Mouse (Mus musculus) adrenal gland, postnatal 36 days (tissue): ENCODE results near the gene Lman1l. TPM values are rescaled to one million over a fixed set of nuclear protein-coding genes. Genes with fewer than 3 reads are reported as not detected.
A peak's percentile ranks its signal among the peaks of the same experiment; 100 is the strongest.

ENCODE experiments used
- DNase-seq, 2 experiments: peaks; one replicate each; pipeline ENCODE4 v3.0.0; 2021; ENCODE audit warnings: mixed read lengths in 1 of 2
- long read RNA-seq, 2 experiments: library from polyadenylated mRNA; stranded (forward); transcript quantifications; one replicate each; pipeline ENCODE4 v2.0.0; 2021; ENCODE audit warnings: borderline sequencing depth in 2 of 2
- total RNA-seq, 2 experiments: library from RNA; stranded (reverse); gene quantifications; 2 replicates each; pipeline ENCODE4 v1.2.3; 2021

Lman1l gene
- not detected for total RNA-seq
- long read RNA-seq, experiment 1, result 0 reads
- long read RNA-seq, experiment 2, result 0 reads

DNA sequence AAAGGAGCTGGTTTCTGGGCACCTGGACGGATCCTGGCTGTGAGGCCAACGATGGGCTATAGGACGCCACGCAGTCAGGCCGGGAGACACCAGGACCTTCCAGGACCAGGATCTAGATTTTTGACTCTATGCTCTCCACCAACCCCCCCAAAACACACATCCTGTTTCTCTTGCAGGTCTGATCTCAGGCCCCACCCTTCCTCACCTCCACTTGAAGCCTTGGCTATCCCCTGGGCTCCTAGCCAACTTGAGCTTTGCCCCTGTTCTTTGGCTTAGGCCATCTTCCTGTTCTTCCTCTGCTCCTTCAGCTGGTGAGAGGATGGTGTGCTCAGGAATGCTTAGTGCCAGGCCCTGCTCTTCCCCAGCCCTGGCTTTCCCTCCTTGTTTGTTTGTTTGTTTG is at the start of gene Lman1l:
Lman1l (minus strand) TSS at position 101 of the 400 bp plus-strand sequence.
- no peak for DNase-seq

DNA sequence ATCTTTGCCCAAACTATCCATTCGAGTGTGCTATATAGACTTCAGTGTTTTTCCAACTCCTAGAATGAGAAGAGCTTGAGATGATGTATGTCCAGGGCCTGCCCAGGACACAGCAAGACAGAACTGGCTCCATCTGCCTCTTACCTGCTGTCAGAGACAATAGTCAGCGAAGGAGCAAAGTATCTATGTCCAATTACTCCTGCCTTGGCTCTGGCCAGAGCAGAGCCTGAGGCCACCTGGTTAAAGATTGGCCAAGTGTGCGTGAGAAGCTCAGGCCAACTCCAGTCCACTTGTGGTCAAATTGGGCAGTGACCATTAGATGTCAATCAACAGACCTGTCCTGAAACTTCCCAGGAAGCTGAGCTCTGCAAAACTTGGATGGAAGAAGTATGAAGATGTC is 49.0 kb upstream of the Lman1l start:
- no peak for DNase-seq

DNA sequence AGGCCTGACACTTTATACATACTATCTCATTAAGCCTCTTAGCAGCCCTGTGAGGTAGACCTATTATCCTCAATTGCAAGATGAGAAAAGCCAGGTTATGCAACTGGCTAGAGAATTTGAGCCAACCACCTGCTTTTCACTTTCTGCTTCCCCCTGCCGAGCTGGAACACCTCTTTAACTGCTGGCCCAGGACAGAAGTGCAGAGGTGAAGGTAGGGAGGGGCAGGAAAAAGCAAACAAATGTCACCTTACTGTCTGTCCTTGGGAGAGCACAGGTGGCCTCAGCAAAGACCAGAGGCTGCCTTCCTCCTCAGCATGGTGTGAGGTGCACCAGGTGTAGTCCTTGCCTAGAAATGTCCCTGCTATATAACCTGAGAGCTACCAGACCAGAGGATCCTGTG is 47.7 kb upstream of the Lman1l start:
- no peak for DNase-seq

DNA sequence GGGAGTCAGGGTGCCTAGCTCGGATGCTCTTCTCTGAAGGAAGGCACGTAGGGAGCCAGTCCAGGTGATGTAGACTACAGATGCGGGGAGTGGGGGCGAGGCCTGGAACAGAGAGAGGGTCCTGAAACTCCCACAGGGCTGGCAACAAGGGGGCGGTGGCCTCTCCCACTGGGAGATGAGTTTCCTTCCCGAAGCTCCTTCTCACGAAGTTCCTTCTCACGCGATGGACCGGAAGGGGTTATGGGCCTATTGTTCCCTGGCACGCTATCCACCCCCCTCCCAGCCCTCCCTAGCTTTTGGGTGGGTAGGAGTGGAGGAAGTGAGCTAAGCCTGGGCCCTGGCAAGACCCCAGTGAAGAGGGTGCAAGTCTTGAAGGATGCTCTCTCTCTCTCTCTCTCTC is 47.2 kb upstream of the Lman1l start:
- no peak for DNase-seq

DNA sequence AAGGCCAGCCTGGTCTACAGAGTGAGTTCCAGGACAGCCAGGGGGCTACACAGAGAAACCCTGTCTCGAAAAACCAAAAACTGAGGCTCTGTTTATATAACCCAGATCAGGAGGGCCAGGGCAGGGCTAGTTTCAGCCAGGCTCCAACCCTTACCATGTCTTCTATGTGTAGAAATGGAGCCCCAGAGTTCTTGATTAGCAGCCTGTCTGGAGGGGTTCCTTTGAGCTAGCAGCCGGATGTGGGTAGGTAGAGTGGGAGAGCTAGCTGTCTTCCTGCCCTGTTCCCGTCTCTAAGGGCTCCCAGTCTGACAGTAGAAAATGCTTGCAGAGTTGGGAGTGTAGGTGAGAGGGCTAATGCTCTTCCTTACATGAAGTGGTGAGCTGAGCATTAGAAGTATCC is 46.6 kb upstream of the Lman1l start:
- DNase-seq, result no peak

DNA sequence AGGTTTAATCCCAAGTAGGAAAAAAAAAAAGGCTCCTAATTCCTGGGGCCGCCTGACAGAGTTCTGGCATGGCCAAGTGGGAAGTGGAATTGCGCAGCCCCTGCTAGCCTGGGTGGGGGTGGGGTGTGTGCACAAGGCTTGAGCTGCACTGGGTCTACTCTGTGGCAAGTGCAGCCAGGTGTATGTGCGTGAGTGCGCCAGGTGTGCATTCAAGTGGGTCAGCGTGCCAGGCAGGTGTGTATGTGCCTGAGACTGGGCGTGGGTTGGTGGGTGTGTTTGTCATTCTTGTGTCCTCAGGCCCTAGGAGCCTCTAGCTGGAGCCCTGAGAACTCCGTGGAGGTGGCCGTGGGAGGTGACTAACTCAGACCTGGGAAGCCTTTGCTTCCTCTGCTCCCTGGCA is 46.0 kb upstream of the Lman1l start:
- DNase-seq, result no peak

DNA sequence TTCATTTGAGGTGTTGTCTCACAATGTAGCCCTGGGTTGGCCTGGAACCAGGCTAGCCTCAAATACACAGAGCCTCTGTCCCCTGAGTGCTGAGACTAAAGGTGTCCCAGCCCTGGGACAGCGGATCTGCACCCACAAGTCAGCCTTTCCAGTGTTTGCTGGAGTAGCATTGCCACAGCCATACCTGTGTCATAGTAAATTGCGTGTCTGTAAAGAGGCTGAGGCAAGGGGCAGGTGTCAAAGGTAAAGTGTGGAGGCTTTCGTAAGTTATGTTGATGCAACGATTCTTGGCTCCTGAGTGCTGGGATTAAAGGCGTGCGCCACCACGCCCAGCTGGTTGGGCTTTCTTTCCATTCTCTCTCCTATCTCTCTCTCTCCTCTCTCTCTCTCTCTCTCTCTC is 44.0 kb upstream of the Lman1l start:
- no peak for DNase-seq

DNA sequence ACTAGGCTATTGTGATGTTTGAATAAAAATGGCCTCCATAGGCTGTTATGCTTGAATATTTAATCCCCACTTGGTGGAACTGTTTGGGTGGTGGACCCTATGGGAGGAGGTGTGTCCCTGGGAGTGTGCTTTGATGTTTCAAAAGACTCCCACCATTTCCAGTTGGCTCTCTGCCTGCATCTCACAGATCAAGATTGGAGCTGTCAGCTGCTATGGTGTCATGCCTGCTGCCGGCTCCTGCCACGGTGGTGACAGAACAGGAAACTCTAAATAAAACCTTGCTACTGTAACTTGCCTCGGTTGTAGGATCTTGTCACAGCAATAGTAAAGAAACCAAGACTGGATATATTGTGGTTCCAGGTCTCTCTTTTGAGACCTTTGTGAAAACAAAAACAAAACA is 41.0 kb upstream of the Lman1l start:
- no peak for DNase-seq

DNA sequence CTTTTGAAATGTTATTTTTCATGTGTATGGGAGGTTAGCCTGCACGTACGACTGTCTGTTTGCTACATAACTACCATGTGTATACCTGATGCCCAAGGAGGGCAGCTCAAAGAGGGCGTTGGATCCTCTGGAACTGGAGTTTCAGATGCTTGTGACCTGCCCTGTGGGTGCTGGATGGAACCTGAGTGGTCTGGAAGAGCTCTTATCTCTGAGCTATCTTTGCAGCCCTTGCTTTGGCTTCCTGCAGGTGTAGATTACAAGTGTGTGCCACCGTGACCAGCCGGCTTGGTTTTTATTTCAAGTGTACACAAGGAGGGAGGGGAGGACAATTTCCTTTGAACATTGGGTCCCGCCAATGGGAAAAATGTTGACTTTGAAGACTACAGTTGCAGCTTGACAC is 39.9 kb upstream of the Lman1l start:
- no peak for DNase-seq

DNA sequence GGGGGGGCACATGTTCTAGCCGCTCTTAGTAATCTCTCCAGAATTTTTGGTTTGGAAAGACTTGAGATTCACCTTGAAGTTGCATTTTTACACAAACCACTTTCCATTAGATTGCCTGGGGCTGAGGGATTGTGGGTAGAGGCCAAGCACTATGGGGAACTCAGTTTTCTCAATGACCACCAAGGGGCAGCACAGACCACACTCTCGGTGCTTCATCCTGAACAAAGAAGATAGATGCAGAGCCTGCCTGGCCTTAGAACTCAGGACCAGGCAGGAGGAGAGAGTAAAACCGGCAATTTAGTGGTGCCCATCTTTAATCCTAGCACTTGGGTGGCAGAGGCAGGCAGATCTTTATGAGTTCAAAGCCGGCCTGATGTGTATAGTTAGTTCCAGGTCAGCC is 39.2 kb upstream of the Lman1l start:
- peak; percentile 74 to 83 for DNase-seq

DNA sequence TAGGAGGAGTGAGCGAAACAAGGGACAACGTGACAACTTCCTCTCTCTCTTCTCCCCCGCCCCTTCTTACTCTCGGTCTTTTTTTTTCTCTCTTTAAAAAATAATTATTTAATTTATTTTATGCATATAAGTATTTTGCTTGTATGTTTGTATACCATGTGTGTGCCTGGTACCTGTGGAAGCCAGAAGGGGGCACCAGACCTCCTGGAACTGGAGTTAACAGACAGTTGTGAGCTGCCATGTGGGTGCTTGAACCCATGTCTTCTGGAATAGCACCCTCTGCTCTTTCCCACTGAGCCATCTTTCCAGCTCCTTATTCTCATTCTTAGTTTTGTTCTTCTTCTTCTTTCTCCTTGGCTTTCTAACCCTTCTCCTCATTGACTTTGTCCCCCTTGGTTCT is 38.4 kb upstream of the Lman1l start:
- DNase-seq, result no peak

DNA sequence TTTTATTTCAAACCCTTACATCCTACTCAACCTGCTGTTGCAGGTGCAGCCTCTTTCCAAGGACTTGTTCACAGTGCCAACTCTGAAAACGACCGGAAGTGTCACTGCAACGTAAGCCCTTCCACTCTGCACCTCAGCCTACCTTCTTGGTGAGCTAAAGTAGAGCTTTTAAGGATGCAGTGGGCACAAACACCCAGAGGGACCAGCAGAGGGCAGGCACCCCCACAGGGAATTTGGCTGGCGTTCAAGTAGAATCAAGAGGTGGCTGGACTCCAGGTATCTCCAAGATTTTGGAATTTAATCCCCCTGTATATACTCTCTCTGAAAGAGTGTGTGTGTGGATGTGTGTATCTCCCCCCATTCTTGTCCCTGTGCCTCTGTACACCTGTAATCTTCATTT is 37.3 kb upstream of the Lman1l start:
- no peak for DNase-seq

DNA sequence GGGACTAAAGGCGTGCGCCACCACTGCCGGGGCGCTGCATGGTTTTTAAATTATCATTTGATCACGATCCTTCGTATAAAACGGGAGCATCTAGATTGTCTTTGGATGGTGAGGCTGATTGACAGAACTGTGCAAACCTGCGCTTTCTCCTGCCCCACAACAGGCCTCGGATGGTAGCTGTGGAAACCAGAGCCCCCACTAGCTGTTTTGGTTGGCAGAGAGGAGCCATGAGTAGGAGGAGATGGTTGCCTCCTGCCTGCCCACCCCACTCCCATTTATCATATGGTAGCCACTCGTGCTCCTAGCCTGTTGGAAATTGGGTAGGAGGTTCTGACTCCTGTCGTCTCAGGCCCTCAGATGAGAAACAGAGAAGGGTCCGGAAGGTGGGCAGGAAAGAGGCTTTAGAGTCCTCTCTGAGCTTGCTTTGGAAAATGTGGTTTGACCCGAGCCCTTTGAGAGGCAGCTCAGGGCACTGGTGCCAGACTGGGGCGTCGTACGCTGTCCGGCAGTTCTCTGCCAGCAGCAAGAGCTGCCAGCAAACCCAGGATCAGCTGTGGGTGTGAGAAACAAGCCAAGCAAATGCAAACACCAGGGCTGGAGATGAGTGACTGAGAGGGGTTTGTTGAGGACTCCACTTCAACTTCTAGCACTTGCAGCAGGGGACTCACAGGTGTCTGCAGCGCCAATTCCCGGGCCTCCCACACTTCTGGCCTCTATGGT is 36.2 kb upstream of the Lman1l start:
- no peak for DNase-seq

DNA sequence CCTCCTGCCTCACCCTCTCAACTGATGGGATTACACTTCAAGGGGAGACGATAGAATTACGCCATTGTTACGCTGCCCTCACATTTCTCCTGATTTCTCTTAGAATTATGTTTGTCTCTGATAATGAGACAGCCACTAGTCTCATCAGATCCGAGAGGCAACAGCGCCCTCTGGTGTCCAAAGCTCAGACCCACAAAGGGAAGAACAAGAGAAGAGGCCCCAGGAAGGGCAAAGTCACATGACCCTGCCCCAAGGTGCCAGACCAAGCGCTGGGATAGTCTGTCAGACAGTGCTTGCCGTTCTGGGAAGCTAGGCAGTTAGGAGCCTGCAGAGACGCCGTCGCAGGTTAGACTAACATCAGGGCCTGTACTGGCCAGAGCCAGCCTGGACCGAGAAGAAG is 35.2 kb upstream of the Lman1l start:
- peak; percentile 95 to 96 for DNase-seq

DNA sequence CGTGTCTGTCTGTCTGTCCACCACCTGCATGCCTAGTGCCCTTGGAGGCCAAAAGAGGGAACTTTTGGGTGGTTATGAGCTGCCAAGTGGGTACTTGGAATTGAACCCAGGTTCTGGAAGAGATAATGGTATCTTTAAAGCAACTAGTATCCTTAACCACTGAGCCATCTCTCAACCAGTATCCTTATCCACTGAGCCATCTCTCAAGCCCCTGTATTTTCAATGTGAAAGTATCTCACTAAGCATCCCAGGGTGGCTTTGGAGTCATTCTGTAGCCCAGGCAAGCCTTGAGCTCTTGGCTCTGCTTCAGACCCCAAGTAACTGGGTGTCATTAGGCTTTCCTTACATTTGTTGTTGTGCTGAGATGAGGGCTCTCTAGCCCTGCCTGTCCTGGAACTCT is 34.4 kb upstream of the Lman1l start:
- DNase-seq, result no peak

DNA sequence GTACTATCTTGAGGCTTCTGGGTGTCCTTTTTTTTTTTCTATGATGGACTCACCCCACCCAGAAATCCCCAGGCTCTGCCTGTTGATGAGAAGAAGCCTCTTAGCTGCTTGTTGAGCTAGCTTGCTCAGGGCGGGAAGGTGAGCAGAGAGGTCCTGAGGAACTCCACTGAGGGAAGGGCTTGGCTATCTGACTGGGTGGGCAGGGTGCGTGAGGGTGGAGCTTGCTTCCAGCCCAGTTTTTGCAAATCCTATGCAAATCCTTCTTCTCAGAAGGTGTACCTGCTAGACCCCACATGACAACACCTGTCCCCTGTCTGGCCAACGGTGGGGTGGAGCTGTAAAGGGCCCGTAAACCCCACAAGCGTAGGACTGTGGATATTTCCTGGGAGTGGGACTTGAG is 32.7 kb upstream of the Lman1l start, which contains the start of gene Csk:
Csk (minus strand) TSS at position 349 of the 400 bp plus-strand sequence.
- DNase-seq, result no peak

DNA sequence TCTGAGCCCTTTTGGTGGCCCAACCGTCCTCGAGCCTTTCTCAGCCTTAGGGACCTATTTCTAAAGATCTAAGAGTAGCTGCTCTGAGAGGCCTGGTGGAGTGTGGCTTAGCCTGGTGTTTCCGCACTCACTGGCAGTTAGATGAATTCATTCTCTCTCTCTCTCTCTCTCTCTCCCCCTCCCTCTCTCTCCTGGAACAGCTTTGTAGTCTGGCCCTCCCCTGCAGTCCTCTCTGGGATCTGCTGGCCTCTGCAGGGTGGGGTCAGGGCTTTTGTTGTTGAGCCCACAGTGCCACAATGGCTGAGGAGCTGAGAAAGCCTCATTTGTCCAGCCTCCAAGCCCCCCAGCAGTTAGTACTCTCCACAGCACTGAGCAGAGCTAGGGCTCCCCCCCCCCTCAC is 32.3 kb upstream of the Lman1l start:
- no peak for DNase-seq

DNA sequence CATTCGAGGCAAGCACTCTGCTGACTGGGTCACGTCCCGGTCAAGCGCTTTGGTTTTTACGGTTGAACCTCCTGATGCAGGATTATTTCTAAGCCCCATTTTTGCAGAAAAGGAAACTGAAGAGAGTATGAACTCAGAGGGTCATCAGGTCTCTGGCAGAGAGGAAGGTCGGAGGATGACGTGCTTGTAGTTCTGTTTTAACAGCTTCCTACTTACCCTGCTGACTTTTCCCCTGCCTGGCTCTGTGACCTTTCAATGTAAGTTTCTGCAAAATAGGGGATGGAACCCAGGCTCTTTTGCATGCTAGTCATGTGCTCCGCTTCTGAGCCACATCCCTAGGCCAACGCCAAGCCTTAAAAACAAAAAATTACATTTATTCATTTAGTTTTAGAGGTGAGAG is 31.8 kb upstream of the Lman1l start:
- no peak for DNase-seq

DNA sequence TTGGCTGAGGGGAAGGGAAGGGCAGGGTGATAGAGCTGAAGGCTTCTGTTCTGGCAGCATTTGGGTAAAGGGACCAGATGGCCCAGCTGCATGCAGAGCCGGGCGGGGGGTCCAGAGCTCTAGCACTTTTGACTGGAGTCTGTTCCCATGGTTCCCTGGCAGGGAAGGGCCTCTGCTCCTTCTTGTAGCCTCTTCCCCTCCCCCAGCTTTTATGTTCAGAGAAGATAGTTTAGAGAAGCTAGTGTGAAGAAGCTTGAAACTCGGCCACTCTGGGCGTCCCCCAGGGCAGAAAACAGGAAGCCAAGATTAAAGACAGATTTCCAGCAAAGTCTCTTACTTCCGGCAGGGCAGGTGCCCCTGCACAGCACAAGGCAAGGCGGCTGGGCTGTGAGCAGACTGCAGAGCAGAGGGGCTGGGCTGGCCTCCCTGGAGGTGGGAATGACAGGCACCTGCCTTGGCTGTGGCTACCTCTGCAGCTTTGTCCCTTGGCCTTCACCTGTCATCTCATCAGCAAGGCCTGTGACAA is 30.3 kb upstream of the Lman1l start:
- DNase-seq, result no peak

DNA sequence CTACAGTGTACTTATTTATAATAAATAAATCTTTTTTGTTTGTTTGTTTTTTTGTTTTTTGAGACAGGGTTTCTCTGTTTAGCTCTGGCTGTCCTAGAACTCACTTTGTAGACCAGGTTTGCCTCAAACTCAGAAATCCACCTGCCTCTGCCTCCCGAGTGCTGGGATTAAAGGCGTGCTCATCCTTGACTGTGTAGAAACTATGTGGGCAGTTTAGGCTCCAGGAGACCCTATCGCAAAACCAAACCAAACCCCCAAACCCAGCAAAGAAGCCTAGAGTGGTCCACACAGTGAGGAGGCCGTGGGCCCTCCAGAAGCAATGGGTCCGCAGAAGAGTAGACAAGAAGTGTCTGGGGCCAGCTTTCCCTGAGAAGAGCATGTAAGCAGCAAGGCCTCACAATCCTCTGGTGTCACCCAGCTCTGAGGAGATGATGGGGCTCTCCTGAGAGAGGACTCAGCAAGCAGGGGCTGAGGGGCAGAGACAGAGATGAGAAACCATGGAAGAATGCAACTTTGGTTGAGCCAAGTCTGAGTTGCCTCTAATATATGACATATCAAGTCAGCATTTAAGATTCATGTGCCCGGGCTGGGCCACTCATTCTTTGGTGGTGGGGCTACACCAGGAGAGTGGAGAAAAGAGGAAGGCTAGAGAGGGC is 29.7 kb upstream of the Lman1l start:
- no peak for DNase-seq

DNA sequence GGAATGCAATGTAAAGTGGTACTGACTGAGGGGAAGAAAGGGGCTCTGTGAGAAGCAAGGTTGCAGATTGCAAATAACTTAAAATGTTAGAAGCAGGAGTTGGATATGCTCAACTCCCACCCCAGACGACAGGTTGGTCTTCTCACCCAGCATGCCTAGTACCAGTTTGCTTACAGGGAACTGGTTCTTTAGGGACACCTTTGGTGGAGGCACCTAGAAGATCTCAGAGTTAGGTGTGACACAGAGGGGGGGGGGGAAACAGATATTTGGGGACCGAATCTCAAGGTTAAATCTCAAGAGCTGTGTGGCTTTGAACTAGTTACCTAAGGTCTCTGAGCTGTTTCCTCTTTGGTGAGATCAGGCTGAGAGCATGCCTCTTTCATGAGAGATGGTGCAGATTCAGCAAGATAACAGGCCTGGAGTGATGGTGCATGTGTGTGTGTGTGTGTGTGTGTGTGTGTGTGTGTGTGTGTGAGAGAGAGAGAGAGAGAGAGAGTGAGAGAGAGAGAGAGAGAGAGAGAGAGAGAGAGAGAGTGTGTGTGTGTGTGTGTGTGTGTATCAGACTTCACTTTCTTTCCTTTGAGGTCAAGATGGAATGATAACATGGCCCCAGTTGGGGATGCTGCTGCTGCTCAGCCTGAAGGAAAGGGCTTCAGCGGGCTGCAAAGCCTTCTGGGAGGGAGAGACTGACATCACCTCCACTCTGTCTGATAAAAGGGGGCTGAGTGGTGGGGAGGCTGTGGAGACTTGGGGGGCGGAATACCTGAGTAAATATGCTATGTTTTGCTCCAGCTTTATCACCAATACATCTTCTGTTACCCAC is 26.9 kb upstream of the Lman1l start:
- DNase-seq, result no peak

DNA sequence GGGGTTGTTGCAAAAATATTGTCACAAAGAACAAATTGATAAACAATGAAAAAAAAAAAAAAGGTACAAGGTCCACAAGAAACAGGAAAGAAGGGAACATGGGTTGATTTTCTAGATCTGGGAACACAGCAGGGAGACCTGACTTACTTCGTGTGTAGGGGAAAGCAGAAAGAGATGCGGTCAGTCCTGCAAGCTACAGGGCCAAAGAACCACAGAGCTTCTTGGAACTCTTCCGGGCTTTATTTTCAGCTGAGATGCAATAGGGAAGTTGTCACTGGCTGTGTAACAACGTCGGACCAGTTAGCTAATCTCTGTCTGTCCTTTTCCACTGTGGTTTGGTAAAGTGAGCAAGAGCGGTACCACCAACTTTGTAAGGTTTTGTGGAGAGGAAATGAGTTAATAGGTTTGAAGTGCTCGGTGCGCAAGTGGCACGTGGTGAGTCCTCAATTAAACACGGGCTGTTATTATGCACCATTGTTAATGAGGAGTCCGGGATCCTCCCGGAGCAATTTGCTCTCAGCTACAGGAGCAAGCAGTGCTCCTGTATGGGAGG is 26.1 kb upstream of the Lman1l start:
- DNase-seq, result no peak
